Mouse (Mus musculus): ENCODE results near the gene Herpud1.

Herpud1 gene

GRCm38 (mm10) chr8:94444480-94444879, 58.2 kb downstream of the Herpud1 start:
- no peak for TF ChIP-seq GATA4 (IDR thresholded peaks at IDR 0.05; ENCODE audit: insufficient replicate concordance, low read length)

Measured in liver, adult (tissue).